Mouse (Mus musculus) stomach, postnatal 0 days (tissue): ENCODE measurements around the gene Nkpd1. TPM values are rescaled to one million over a fixed set of nuclear protein-coding genes. Genes with fewer than 3 reads are reported as not detected.

Experiments used
- ATAC-seq: fragments of 200-750 bp; cut with Nextera tagmentation; 2 replicates; pipeline ENCODE4 v1.8.0; 2017; ENCODE audit not compliant: low FRiP score, low TSS enrichment
- DNase-seq: peaks from one replicate; pipeline ENCODE4 v3.0.0-alpha.2; 2016; ENCODE audit warnings: low spot score
- H3K27ac ChIP-seq: fragments of 300-500 bp; sonication (generic); replicated peaks from 2 replicates; pipeline ENCODE4 v1.5.1; 2014; ENCODE audit warnings: mild to moderate bottlenecking, control low read depth
- H3K27me3 ChIP-seq: fragments of 300-500 bp; sonication (generic); 2 replicates; pipeline ENCODE4 v1.6.1; 2014; ENCODE audit warnings: low read length; ENCODE audit not compliant: control insufficient read depth, insufficient read depth
- H3K36me3 ChIP-seq: fragments of 300-500 bp; sonication (generic); 2 replicates; pipeline ENCODE4 v1.6.1; 2014; ENCODE audit warnings: low read length, mixed read lengths; ENCODE audit not compliant: control insufficient read depth, insufficient read depth
- H3K4me1 ChIP-seq: fragments of 300-500 bp; sonication (generic); replicated peaks from 2 replicates; pipeline ENCODE4 v1.6.1; 2014; ENCODE audit warnings: antibody characterized with exemption; ENCODE audit not compliant: control insufficient read depth, insufficient read depth
- H3K4me2 ChIP-seq: fragments of 300-500 bp; sonication (generic); replicated peaks from 2 replicates; pipeline ENCODE4 v1.6.1; 2014; ENCODE audit warnings: low read depth, mild to moderate bottlenecking, control low read depth, moderate library complexity
- H3K4me3 ChIP-seq: fragments of 300-500 bp; sonication (generic); 2 replicates; pipeline ENCODE4 v1.5.1; 2014; ENCODE audit warnings: low read depth, low read length, control low read depth
- H3K9ac ChIP-seq: fragments of 300-500 bp; sonication (generic); 2 replicates; pipeline ENCODE4 v1.6.1; 2014; ENCODE audit warnings: mild to moderate bottlenecking, low read length, control low read depth, mixed read lengths
- H3K9me3 ChIP-seq: fragments of 300-500 bp; sonication (generic); 2 replicates; pipeline ENCODE4 v1.6.1; 2016; ENCODE audit warnings: low read length; ENCODE audit not compliant: control insufficient read depth
- CTCF ChIP-seq: IDR thresholded peaks from 2 replicates; pipeline ENCODE4 v1.5.1; 2016; ENCODE audit warnings: antibody characterized with exemption, low read depth, mild to moderate bottlenecking, moderate library complexity
- EP300 ChIP-seq: optimal IDR thresholded peaks from 2 replicates; pipeline ENCODE3; 2016; ENCODE audit warnings: antibody characterized with exemption
- WGBS: fragments of 180-500 bp; shearing (Covaris S2); extraction: QIAGEN DNeasy Blood & Tissue Kit; methylation state at CpG from one replicate; pipeline ENCODE4 v1.1.7; 2014; 5-methylcytosine and 5-hydroxymethylcytosine counted together
- polyA plus RNA-seq: library from polyadenylated mRNA; unstranded; fragments of >200 nt; fragmentation: Nextera tagmentation; extraction: Ambion mirVana; gene quantifications from 2 replicates; pipeline ENCODE4 v1.2.1, GENCODE M21; 2015

The Nkpd1 gene
- polyA plus RNA-seq, 1 experiment from 2014 or later: 30.8 TPM

DNA sequence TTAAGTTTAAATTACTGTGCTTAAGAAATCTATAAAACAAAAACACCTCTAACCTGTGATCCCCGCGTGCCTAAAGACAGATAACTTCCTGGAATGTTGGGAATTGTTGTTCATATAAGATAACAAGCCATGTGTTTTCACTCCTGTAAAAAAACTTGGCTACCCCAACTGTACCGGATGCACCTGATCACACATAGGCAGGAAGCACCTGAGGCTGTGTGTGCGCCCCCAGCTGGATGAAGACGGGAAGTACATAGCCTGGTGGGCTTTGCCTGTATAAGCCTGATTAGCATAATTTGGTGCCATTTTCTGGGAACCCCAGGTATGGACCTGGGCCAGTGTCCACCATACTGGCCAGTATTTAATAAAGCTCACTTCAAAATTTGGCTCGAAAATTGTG lies 25.9 kb downstream of the Nkpd1 start:
- Histone ChIP-seq H3K36me3 (no peaks in the 10 kb centered on the region), H3K9me3 (no peaks in the 10 kb centered on the region), H3K4me2 (no peak overlapping the region), H3K4me1 (peaks cover 6% of the 10 kb centered on the region; the same call in 1 of the 2 replicates), H3K4me3 (no peak overlapping the region), H3K9ac (no peak overlapping the region), H3K27ac (no peak overlapping the region), H3K27me3 (no peaks in the 10 kb centered on the region)
- TF ChIP-seq CTCF (peak; percentile 68), EP300 (no peak)
- ATAC-seq: no peak
- 39% methylated on average over 6 of the region's 6 CpGs for WGBS
- no peak for DNase-seq

- Histone ChIP-seq H3K27me3 (no peaks in the 10 kb centered on the region), H3K4me1 (peaks cover 6% of the 10 kb centered on the region; the same call in 1 of the 2 replicates), H3K9ac (no peak overlapping the region), H3K27ac (peak overlapping the region; percentile 61; the same call in 1 of the 2 replicates), H3K4me3 (no peak overlapping the region), H3K4me2 (no peak overlapping the region), H3K9me3 (no peaks in the 10 kb centered on the region), H3K36me3 (no peaks in the 10 kb centered on the region)
- DNase-seq (peak; percentile 54), ATAC-seq (peak; percentile 67)
- 17% methylated on average over 3 of the region's 3 CpGs for WGBS
- no peak for TF ChIP-seq EP300
- TF ChIP-seq CTCF: no peak
Observed at GRCm38 (mm10) chr7:19546007-19546406, 28.4 kb downstream of the Nkpd1 start.

DNA sequence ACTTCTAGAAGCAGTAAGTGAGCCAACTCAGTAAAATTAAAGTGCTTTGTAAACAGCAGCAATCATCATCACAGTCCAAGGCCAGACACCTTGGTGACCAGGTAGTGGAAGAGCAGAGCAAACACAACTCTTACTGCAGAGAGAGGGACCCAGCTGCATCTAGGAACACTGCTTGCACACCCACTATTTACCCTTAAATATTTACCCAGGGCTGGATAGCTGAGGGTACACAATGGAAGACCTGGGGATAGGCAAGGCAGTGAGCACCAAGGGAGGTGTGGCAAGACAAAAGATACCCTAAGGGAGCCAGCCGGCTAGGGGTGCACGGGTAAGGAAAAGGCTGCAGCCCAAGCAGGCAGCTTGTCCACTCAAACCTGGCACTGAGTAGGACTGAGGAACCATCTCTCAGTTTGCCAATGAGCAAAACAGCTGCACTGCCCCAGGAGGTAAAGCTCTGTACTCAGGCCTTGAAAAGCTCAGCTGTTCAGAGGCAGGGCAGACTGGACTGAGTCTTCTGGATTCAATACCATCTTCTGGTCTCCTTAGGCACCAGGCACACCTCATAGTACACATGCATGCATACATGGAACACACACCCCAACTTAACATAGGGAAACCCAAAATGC lies 29.8 kb downstream of the Nkpd1 start:
- ATAC-seq (peak; percentile 71), DNase-seq (peak; percentile 54)
- no peak overlapping the region for H3K9ac ChIP-seq
- H3K27ac ChIP-seq: 0 out of 2 replicates have a peak overlapping the region, but pooled peaks have one; percentile 18
- no peaks in the 10 kb centered on the region for H3K36me3 ChIP-seq
- no peaks in the 10 kb centered on the region for H3K9me3 ChIP-seq
- no peak overlapping the region for H3K4me3 ChIP-seq
- 53% methylated on average over 2 of the region's 2 CpGs for WGBS
- no peaks in the 10 kb centered on the region for H3K27me3 ChIP-seq
- TF ChIP-seq EP300: no peak
- no peak for TF ChIP-seq CTCF
- no peak overlapping the region for H3K4me2 ChIP-seq
- peaks cover 3% of the 10 kb centered on the region; the same call in 1 of the 2 replicates for H3K4me1 ChIP-seq

DNA sequence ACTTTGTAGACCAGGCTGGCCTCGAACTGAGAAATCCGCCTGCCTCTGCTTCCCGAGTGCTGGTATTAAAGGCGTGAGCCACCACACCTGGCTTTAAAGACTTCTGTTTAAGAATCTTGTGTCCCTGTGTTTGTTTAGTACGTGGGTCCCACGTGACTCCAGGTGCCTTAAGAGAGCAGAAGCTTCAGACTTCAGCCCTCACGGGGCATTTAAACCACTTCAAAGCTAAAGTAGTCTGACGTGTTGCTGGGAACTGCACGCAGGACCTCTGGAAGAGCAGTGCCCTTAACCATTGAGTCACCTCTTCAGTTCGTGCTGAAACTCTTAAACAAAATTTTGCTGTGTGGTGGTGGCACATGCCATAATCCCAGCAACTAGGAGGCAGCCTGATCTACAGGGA lies 31.8 kb downstream of the Nkpd1 start:
- Histone ChIP-seq H3K27me3 (no peaks in the 10 kb centered on the region), H3K4me3 (no peak overlapping the region), H3K4me1 (peaks cover 3% of the 10 kb centered on the region; the same call in 1 of the 2 replicates), H3K27ac (no peak overlapping the region), H3K36me3 (peaks cover 6% of the 10 kb centered on the region; the same call in 1 of the 2 replicates), H3K9me3 (no peaks in the 10 kb centered on the region), H3K4me2 (no peak overlapping the region), H3K9ac (no peak overlapping the region)
- ATAC-seq (no peak), DNase-seq (no peak)
- 58% methylated on average over 10 of the region's 10 CpGs for WGBS
- TF ChIP-seq CTCF (no peak), EP300 (no peak)

GRCm38 (mm10) chr7:19551634-19552033 lies 34.0 kb downstream of the Nkpd1 start:
- WGBS: 71% methylated on average over 5 of the region's 5 CpGs
- TF ChIP-seq CTCF (no peak), EP300 (no peak)
- Histone ChIP-seq H3K4me2 (no peak overlapping the region), H3K9me3 (no peaks in the 10 kb centered on the region), H3K27ac (no peak overlapping the region), H3K27me3 (no peaks in the 10 kb centered on the region), H3K9ac (no peak overlapping the region), H3K4me3 (no peak overlapping the region), H3K36me3 (peaks cover 6% of the 10 kb centered on the region; the same call in 1 of the 2 replicates), H3K4me1 (no peaks in the 10 kb centered on the region)
- no peak for DNase-seq
- no peak for ATAC-seq

DNA sequence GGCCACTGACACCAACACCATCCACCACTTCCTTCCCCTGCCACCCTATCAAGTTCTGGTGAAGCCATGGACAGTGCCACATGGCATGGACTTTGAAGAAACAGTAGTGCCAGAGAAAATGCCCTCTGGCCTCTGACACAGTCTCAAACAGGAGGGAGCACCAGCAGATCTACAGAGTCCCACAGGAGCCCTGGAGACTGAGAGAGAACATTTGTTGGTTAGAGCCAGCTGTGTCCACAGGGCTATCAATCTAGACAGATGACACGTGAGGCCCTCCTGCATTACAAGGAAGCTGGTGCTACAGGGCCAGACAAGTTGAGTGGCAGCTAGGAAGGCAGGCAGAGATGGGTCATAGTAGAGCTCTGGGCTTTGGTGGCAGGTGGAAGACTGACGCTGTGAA lies 34.8 kb downstream of the Nkpd1 start:
- no peak overlapping the region for H3K4me3 ChIP-seq
- H3K4me2 ChIP-seq: no peak overlapping the region
- H3K9ac ChIP-seq: peak overlapping the region; percentile 23; the same call in 1 of the 2 replicates
- DNase-seq (peak; percentile 61), ATAC-seq (peak; percentile 72)
- 35% methylated on average over 2 of the region's 2 CpGs for WGBS
- no peaks in the 10 kb centered on the region for H3K9me3 ChIP-seq
- H3K4me1 ChIP-seq: peaks cover 3% of the 10 kb centered on the region; the same call in 1 of the 2 replicates
- peaks cover 6% of the 10 kb centered on the region; the same call in 1 of the 2 replicates for H3K36me3 ChIP-seq
- H3K27me3 ChIP-seq: no peaks in the 10 kb centered on the region
- H3K27ac ChIP-seq: no peak overlapping the region
- TF ChIP-seq CTCF: no peak
- no peak for TF ChIP-seq EP300
